Mouse (Mus musculus) retina, postnatal 7 days (tissue): Measurements from ENCODE around the gene Trappc6a.
A peak's percentile ranks its signal among the peaks of the same experiment; 100 is the strongest.
"Not testable (repeated sequence)": the region's sequence is repeated elsewhere in the genome, so short reads cannot be mapped to it uniquely, and the experiment has no call there.

Source experiments
- DNase-seq: peaks from one replicate; pipeline ENCODE4 v3.0.0-alpha.2; 2012; ENCODE audit warnings: low read depth, low spot score

The Trappc6a gene

DNA sequence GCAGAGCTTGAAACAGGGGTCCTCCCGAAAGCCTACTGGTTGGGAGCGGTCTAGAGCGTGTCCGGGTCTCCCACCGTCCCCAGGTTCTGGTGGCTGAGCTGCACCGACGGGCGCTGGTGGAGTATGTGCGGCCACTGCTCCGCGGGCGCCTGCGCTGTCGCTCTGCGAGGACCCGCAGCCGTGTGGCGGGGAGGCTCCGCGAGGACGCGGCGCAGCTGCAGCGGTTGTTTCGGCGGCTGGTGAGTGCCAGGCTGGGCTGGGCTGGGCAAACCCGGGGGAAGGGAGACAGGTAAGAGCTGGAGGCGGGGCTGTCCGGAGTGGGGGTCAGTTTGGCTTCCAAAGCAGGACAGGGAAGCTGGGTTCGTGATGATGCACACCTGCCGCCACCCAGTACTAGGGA, 18.7 kb upstream of the Trappc6a start:
- DNase-seq: no peak

DNA sequence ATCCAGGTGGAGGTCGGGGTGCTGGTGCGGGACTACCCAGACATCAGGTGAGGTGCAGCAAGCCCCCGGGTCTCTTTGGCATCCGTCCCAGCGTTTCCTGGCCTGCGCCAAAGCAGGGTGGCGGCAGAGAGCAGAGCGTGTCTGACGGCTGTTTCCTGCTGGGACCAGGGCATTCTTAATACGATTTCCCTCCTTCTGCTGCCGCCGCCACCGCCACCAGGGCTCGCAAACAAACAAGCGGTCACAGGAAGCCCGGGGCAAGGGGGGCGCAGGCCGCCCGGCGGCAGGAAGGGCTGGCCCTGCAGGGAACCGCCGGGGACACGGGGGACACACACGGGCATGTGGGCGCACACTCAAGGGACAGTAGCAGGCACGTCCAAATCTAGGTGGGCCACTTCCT, 16.5 kb upstream of the Trappc6a start:
- DNase-seq: peak; percentile 32

DNA sequence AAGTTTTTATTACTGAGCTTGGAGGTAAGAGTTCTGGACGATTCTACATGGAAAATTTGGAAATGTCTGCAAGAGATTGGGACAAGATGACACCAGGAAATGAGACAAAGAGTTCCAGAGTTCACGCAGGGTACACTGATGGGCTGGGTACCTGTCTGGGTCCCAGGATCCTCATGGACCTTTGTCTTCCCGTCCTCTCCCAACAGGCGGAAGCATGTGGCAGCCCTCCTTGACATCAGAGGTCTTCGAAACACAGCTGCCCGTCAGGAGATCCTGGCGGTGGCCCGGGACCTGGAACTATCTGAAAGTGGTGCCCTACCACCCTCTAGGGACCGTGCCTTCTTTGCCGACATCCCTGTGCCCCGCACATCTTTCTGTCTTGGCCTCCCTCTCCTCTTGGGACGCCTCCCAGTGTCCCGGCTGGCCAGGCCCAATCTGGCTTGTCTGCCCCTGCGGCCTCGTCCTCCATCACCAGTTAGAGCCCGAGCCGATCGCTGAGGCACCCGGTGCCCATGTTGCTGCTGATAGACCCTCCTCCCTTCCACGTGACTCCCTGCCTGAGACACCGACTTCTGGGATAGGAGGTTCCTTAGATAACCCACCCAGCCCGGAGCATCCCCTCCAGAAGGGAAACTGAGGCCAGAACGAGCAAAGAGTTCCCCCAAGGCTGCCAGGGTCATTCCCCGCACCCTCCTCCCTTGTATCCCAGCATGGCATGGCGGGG, 13.3 kb upstream of the Trappc6a start:
- DNase-seq: no peak

DNA sequence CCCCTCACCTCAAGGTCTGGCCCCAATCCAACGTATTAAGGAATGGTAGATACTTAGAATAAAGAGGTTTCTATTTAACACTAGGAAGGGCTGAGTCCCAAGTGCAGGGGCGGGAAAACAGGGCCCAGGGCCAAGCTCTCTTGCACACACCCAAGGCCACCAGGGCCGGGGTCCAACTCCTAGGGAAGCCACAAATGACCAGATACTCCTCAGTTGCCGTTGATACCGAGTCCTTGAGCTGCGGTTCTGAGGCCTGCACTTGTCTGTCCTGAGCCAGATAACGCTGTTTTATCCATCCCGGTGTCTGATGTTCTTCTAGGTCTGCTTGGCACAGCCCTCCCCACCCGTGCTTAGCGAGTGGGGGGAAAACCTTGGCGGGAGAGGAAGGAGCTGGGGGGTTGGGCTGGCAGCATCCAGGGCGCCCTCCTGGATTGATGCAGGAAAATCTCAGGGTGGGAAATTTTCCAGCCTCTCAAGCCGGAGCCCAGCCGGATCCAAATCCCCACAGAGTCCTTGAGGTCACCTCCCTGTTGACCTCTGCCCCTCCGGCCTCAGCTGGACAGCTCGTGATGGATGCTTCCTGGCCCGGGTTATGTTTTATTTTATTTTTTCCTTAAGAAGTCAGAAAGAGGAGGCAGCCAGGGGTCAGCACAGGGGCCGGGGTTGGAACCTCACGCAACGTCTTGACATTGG, 12.5 kb upstream of the Trappc6a start:
- no peak for DNase-seq

DNA sequence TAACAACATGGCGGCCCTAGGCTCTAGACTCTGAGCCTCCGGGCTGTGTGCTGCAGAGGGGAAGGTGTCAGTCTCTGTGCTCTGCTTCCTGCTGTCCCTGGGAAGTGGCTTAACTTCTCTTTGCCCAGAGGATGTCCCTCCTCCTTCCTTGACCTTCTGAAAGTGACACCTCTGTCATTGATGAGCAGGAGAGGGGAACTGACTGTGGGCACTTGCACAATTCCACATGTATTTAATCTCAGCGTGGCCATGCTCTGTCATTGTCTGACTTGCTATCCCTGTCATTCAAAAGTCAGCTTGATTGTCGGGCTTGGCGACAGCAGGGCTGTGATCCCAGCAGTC, 12.0 kb upstream of the Trappc6a start:
- no peak for DNase-seq

DNA sequence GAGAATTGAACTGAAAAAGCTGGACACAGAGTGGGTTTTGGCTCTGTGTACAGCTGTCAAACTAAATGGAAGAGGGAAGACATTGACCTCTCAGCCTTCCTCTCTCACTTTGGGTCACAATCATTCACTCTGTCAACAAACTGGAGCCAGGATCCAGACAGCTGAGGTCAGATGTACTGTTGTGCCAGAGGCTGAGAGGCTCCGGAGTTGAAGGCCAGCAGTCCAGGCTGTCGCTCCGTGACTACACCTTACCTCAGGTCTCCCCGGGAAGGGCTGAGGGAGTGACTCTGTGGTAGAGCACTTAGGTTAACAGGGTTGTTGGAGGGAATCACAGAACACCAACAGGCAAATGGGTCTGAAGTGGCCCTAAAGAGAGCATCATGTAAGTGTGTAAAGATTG, 9.9 kb upstream of the Trappc6a start:
- DNase-seq: no peak

DNA sequence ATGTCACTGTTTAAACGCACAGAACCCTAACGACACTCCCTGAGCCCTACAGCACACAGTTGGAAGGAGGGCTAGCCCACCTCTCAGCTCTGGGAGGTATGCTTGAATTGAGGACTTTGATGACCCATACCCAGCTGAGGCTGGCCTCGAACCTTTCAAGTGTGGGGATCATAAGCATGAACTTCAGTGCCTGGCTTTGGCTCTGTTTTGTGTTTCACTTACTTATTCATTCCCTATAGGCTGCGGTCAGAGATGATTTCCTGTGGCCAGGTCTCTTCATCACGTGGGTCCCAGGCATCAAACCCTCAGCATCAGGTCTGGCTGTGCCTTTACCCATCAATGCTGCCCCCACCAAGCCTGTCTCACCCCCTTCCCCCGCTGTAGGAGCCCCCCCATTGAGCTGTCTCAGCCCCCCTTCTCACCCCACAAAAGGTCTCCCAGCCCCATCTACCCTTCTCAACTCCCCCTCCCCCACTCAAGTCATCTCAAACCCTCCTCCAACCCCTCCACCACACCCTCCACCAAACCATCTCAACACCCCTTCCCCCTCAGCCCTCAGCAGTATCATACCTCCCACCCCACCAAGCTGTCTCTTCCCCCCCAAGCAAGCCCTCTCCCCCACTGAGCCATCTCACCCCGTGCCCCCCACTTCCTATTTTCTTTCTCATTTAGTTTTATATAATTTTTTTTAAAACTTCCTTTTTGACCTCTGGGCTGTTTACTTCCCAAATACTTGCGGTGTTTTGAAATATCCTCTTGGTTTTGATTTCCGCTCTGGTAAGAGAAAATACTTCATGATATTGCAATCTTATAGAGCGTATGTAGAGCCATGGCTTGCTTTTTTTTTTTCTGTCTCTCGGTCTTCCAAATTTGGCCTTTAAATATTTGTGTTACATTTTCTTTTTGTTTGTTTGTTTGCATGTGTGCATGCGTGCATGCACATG, 7.5 kb upstream of the Trappc6a start:
- DNase-seq: no peak

DNA sequence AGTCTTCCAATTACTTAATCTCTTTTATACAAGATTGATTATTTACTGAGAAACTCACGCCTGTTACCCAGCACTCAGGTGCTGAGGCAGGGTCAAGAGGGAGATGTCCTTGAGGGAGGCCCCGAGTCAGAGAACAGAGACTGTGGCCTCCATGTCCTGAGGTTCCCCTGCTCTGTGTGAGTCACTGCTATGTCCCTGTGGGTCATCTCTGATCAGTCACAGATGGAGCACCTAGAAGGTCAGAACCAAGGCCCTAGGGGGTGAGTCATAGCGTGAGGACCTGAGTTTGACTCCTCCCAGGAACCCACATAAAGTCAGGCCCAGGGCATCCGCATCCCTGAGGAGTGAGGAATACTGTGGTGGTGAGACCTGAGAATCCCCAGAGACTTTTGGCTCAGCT, 6.5 kb upstream of the Trappc6a start:
- DNase-seq: no peak

DNA sequence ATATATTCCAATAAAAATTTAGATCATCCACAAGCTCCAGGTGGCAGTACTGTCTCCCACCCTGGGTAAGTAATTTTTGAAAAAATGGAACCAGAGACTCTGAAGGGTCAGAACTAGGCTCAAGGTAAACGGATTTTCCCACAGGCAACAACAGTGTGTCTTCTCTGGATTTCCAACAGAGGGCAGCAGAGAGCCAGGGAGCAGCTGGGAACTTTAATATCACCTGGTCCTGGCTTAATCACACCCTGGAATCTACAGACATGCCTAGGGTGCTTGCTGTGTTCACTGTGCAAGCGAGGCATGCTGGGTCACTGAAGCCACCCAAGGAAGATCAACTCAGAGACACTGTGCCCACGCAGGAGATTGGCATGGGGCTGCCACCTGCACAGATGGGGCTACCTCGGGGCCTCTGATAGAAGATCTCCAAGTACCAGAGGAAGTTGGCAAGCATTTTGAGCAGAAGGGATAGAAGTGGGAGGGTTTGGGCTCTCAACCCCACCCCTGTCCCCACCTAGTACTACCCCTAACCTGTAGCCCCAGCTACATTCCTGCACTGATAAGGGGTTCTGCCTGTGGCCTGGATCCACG, 4.6 kb upstream of the Trappc6a start:
- DNase-seq: peak; percentile 65

DNA sequence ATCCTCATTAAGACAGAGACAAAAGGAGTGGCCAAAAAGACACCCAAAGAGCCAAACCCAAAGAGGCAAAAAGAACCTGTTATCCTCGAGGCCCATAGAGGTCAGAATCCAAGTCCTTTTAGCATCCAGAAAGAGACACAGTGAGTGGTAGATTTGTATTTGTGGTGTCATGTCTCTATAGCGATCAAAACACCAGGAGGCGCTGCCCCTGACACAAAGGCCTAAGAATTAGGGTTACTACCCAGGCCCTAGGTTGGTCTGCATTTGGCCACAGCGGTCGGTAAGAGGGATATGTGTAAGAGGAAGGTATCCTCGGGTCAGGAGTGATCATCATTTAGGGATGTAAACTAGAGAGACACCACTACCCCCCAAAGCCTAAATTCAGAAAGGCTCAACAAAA, 1.9 kb upstream of the Trappc6a start:
- no peak for DNase-seq

DNA sequence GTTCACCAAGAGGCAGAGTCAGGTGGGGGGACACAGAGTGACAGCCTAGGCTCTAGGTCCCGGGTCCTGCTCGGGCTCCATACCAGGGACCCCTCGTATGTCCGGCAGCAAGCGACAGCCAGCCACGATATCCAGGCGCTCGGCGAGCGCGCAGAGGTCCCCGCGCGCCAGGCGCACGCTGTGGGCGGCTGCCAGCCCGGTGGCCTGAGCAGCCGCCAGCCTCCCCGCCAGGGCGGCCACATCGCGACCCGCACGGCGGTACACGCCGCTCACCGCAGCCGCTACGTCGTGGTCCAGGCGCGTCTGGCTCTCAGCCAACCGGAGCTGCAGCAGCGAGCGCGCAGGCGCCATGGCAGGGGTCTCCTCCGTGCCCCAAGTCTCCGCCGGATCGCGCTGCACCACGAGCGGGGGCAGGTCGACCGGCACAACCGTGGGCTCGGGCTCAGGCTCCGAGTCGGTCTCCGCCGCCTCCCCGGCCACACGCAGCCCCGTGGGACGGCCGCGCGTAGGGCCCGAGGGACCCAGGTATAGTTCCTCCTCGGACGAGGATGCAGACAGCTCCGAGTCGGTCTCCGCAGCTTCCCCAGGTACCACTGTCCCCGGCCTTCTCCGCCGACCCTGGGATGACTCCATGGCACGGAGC, 1.1 kb upstream of the Trappc6a start:
- no peak for DNase-seq

DNA sequence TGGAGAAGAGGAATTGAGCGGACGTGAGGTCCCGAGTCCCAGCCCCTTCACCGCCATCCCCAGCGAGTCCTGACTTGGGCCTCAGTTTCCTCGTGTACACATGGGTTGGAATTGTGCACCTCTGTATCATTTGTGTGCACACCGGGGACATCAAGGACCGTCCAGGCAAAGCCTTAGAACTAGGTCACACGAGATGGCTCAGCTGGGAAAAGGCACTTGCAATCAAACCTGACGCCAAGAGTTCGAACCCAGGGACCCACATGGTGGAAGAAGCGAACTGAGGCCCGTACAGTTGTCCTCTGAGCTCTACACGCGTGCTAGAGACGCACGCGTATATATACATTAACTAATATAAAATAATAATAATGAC, 598 bp upstream of the Trappc6a start:
- DNase-seq: no peak

DNA sequence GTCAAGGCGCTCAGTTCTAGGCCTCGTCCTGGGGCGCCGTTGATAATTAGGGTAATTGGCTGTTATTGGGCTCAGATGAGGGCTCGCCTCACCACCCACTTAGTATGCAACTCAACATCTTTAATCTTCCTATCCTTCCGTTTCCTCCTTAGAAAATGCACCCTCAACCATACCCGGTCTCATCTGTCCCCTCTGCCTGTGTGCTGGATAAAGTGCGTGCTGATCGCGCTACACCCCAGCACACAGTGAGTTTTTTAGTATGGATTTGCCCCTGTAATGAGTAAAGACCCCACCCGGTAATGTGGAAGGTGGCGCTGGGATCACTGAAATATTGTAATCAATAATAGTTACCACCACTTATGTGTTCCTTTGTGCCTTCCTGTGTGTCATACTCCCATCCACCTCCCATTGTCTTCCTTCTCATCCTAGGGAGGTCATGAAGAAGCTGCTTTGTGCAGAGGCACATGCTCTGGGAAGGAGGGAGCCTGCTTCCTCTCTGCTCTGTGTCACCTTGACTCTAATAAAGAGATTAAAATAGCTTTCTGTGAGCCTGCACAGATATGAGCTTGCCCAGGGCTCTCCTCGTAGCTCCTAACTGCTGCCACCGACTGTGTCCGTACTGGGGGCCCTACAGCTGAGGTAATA, 851 bp downstream of the Trappc6a start:
- no peak for DNase-seq

DNA sequence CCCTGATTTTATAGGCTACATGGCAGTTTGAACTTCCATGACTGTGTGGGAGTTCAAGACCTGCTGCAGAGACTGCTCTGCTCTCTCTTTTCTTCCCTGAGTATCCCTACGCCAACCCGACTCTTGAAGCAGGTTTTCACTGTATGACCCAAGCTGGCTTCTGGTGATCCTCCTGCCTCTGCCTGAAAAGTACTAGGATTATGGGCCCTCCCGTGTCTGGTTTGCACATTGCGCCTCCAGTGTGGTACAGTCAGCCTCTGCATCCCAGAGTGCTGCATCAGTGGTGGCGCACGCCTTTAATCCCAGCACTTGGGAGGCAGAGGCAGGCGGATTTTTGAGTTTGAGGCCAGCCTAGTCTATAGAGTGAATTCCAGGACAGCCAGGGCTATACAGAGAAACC, 1.6 kb downstream of the Trappc6a start:
- DNase-seq: no peak

DNA sequence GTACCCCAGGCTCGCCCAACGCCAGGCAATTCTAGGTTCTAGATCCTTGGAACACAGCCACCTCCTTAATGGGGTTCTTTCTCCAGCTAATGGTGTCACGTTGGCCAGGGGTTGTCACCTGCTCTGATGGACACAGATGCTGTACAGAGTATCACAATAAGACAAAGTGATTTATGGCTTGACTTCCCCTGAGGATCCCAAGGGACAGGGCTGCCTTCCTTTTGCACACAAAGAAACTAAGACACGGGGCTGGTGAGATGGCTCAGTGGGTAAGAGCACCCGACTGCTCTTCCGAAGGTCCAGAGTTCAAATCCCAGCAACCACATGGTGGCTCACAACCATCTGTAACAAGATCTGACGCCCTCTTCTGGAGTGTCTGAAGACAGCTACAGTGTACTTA, 3.7 kb downstream of the Trappc6a start:
- DNase-seq: not testable (repeated sequence)

DNA sequence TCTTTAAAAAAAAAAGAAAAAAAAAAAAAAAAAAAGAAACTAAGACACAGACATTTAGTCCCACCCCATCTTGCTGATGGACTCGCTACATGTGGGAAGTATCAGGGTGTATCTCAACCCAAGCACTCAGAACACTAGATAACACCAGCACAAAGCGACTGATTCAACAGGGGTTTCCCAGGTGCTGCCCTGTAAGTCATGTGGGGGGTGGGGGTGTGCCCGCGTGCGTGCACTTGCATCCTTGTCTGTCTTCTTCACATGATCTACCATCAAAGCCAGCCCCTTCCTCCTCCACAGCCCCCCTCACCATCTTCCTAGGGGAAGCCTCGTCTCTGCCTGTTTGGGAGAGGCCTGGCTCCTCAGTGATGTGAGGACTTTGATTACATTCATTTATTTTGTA, 4.2 kb downstream of the Trappc6a start:
- no peak for DNase-seq

DNA sequence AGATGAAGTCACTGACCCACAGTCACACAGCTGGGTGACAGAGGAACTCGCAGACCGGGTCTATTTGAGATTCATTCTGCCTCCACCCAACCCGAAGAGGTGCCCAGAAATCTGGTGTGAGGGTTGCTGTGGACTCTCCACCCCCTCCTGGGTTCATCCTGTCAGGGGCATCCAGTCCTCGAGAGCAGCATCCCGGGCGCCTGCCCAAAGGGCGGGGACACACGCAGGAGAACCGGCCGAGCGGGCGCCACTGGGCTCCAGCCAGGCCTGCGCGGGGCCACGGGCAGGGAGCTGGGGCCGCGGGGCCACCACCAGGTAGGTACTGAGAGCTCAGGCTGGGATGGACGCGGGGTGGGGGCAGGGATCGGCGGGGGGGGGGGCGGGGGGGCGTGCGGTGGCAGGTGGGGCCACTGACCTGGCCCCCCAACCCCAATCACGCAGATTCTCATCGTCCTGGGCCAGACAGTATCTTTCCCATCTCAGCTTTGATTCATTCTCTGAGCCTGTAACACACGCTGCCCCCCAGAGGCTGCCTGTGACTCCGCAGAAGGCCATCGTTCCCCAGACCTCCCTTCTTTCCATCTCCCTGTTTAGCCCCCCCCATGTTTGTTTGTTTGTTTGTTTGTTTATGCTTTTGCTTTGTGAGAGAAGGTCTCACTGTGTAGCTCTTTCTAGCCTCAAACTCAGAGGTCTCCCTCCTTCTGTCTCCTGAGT, 9.6 kb downstream of the Trappc6a start, which contains the start of gene Nkpd1:
TSS of gene Nkpd1 (plus strand) at position 187 of the 714 bp plus-strand sequence.
- no peak for DNase-seq

DNA sequence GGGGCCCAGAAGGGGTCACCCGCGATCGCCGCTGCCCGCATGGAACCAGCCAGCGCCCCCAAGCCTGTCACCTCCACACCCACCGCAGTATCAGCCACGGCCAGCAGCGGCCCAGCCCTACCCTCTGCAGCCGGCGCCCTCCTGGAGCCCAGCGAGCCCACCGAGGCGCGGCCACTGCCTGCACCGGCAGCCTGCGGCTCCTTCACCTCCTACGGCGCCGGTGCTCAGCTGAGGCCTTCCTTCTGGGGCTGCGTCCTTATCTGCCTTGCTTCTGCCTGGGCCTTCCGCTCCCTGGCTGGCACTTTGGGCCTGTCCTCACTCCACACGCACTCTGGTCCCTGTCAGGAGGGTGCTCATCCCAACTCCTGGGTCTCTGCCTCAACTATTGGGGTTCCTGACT, 11.8 kb downstream of the Trappc6a start:
- no peak for DNase-seq

DNA sequence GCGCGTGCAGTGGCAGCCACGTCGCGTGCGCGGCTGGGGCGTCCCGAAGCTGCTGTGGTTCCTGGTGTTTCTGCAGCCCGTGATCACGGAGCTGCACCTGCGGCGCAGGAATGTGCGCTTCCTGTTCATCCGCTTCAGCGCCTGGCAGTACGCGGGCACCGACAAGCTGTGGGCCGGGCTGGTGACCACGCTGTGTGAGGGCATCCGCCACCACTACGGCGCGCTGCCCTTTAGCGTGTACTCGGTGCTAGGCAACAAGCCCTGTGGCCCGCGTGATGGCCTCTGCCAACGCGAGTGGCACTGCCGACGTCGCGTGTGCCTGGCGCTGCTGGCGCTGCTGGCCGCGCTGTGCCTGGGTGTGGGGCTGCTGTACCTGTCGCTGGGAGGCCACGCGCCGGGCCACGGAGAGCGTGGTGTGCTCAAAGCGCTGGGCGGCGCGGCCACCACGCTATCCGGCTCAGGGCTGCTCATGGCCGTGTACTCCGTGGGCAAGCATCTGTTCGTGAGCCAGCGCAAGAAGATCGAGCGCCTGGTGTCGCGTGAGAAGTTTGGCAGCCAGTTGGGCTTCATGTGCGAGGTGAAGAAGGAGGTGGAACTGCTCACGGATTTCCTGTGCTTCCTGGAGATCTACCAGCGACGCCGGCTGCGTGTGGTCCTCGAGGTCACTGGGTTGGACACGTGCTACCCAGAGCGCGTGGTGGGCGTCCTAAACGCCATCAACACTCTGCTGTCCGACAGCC, 15.0 kb downstream of the Trappc6a start:
- no peak for DNase-seq
